8 mouse cellular contexts compared by ENCODE assay signal in the genomic region with DNA sequence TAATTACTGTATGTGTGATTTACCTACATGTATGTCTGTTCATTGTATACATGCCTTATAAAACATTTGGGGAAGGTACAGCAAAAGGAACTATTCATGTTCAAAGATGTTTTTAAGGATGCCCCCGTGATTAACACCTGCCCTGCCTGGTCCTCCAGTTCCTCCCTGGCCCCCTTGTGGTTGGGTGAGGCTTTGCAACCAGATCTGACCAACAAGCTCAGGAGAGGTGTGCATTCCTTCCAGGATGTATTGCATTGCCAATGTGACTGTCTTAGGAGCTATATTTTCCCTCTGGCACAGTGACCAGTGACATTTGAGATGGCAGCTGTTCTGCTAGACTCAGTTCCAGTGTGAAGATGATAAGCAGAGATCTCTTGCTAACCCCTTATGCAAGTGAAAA. TPM values are rescaled to one million over a fixed set of nuclear protein-coding genes. Genes with fewer than 3 reads are reported as not detected.
DNase-seq lines count a peak whose midpoint lies in the region; ATAC-seq and TF ChIP-seq lines count a peak whose summit lies in the region.

No protein-coding gene starts in this region.

- TF ChIP-seq EP300 in stomach, postnatal 0 days (optimal IDR thresholded peaks at IDR 0.05) = no peak

- no peak overlapping the region for H3K9ac ChIP-seq in hindbrain, embryonic 11.5 days (ENCODE audit: low read depth, low read length)
- H3K9ac ChIP-seq in hindbrain, embryonic 13.5 days = no peak overlapping the region
- no peak overlapping the region for H3K9ac ChIP-seq in stomach, postnatal 0 days (ENCODE audit: low read length)

- no peak for ATAC-seq in hindbrain, embryonic 11.5 days (ENCODE audit: low FRiP score)
- no peak for ATAC-seq in hindbrain, embryonic 13.5 days (ENCODE audit: low FRiP score)
- ATAC-seq in stomach, postnatal 0 days (ENCODE audit: low FRiP score, low TSS enrichment) = no peak

- H3K9me3 ChIP-seq in hindbrain, embryonic 11.5 days (ENCODE audit: control insufficient read depth, low read length) = no peaks in the 10 kb centered on the region
- H3K9me3 ChIP-seq in hindbrain, embryonic 13.5 days = no peaks in the 10 kb centered on the region
- no peaks in the 10 kb centered on the region for H3K9me3 ChIP-seq in stomach, postnatal 0 days (ENCODE audit: control insufficient read depth, low read length)

- no peak overlapping the region for H3K4me3 ChIP-seq in hindbrain, embryonic 11.5 days (ENCODE audit: low read depth, low read length)
- no peak overlapping the region for H3K4me3 ChIP-seq in hindbrain, embryonic 13.5 days
- H3K4me3 ChIP-seq in stomach, postnatal 0 days (ENCODE audit: low read depth, low read length) = no peak overlapping the region

- H3K27ac ChIP-seq in hindbrain, embryonic 11.5 days (ENCODE audit: low read depth, low read length) = no peak overlapping the region
- H3K27ac ChIP-seq in hindbrain, embryonic 13.5 days = no peak overlapping the region
- no peak overlapping the region for H3K27ac ChIP-seq in stomach, postnatal 0 days (replicated peaks)

- H3K27me3 ChIP-seq in hindbrain, embryonic 11.5 days (ENCODE audit: control insufficient read depth, insufficient read depth, low read length) = no peaks in the 10 kb centered on the region
- H3K27me3 ChIP-seq in hindbrain, embryonic 13.5 days = no peaks in the 10 kb centered on the region
- H3K27me3 ChIP-seq in stomach, postnatal 0 days (ENCODE audit: control insufficient read depth, insufficient read depth, low read length) = no peaks in the 10 kb centered on the region

- H3K36me3 ChIP-seq in hindbrain, embryonic 11.5 days (ENCODE audit: control insufficient read depth, insufficient read depth, low read length) = no peaks in the 10 kb centered on the region
- no peaks in the 10 kb centered on the region for H3K36me3 ChIP-seq in hindbrain, embryonic 13.5 days
- H3K36me3 ChIP-seq in stomach, postnatal 0 days (ENCODE audit: control insufficient read depth, insufficient read depth, low read length) = no peaks in the 10 kb centered on the region

- H3K4me2 ChIP-seq in hindbrain, embryonic 11.5 days (replicated peaks; ENCODE audit: low read depth, low read length) = no peak overlapping the region
- H3K4me2 ChIP-seq in hindbrain, embryonic 13.5 days = no peak overlapping the region
- H3K4me2 ChIP-seq in stomach, postnatal 0 days (replicated peaks; ENCODE audit: low read depth) = no peak overlapping the region

- peak; percentile 89 for TF ChIP-seq CTCF in stomach, postnatal 0 days (IDR thresholded peaks at IDR 0.05; ENCODE audit: low read depth)

- WGBS in hindbrain, embryonic 11.5 days = 41% methylated on average over 1 of the region's 1 CpGs
- WGBS in hindbrain, embryonic 13.5 days = 41% methylated on average over 1 of the region's 1 CpGs
- WGBS in stomach, postnatal 0 days = 27% methylated on average over 1 of the region's 1 CpGs

- intact Hi-C loops in heart, postnatal 10 days (cut with DNase I) = loop anchor here (5.0 kb wide), 1 partner anchor 237 kb away; no protein-coding TSS in a partner anchor

- H3K4me1 ChIP-seq in hindbrain, embryonic 11.5 days (replicated peaks; ENCODE audit: control insufficient read depth, insufficient read depth, low read length) = no peaks in the 10 kb centered on the region
- no peaks in the 10 kb centered on the region for H3K4me1 ChIP-seq in hindbrain, embryonic 13.5 days (replicated peaks)
- no peaks in the 10 kb centered on the region for H3K4me1 ChIP-seq in stomach, postnatal 0 days (replicated peaks; ENCODE audit: control insufficient read depth, insufficient read depth)

- peak; percentile 62 for DNase-seq in hindbrain, embryonic 11.5 days (ENCODE audit: low spot score)
- peak; percentile 31 for DNase-seq in 416B (ENCODE audit: low read depth)
- DNase-seq in T-cell, adult 2 months (ENCODE audit: low spot score) = peak; percentile 60
- DNase-seq in cerebellum, adult 9-11 months = peak; percentile 50
- DNase-seq in heart, postnatal 10 days = peak; percentile 59 to 81
- peak; percentile 73 for DNase-seq in lung, postnatal 14 days
- peak; percentile 64 for DNase-seq in stomach, postnatal 0 days (ENCODE audit: low spot score)

RNA-seq across cellular contexts. Expression of a gene that starts 16.8 kb away (rescaled TPM):
- 52.4 and 56.1 TPM in 2 replicates for polyA plus RNA-seq in hindbrain, embryonic 11.5 days (2014; fragmentation: Nextera tagmentation; extraction: Ambion mirVana)
- 46.6 and 48.7 TPM in 2 replicates for polyA plus RNA-seq in hindbrain, embryonic 13.5 days (2015; fragmentation: Nextera tagmentation; extraction: Ambion mirVana)
- total RNA-seq in heart, postnatal 10 days (2021) = 10 to 100 TPM; 80.8 to 85.0 TPM
- polyA plus RNA-seq in stomach, postnatal 0 days (2015; fragmentation: Nextera tagmentation; extraction: Ambion mirVana) = 27.2 and 28.7 TPM in 2 replicates
